Mouse (Mus musculus) heart, postnatal 10 days (tissue): ENCODE results near the gene Lrmda. TPM values are rescaled to one million over a fixed set of nuclear protein-coding genes. Genes with fewer than 3 reads are reported as not detected.
"Not testable (repeated sequence)": the region's sequence is repeated elsewhere in the genome, so short reads cannot be mapped to it uniquely, and the experiment has no call there.

Experiments
- DNase-seq, 2 experiments: peaks; one replicate each; pipeline ENCODE4 v3.0.0; 2021
- intact Hi-C: fragments of 180-260 bp; cut with DNase I; formaldehyde crosslinking; loops from one replicate; pipeline ENCODE4 v1.15.1; 2025
- total RNA-seq, 2 experiments: library from RNA; stranded (reverse); gene quantifications; 2 replicates each; pipeline ENCODE4 v1.2.3; 2021

Gene Lrmda
- total RNA-seq, 2 experiments from 2014 or later: 1.1 to 2.1 TPM

DNA sequence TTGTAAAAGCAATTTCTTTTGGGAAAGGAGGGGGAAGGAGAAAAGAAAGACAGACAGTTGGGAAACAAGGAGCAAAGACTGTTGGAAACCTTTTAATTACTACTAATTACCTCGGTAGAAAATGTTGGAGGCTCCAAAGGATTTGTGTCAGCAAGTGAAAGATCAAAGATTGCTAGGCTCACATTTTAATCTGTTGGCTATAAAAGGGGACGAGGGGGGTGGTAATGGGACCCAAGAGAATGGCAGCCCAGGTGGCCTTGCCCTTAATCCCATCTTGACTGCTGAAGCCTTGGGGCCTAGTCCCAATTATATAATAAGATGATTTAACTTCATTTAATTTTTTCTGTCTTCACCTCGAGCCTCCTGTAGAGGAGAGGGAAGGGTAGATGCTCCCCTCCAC is 533.3 kb downstream of the Lrmda start:
- intact Hi-C loops: no loop called here
- DNase-seq: no peak

DNA sequence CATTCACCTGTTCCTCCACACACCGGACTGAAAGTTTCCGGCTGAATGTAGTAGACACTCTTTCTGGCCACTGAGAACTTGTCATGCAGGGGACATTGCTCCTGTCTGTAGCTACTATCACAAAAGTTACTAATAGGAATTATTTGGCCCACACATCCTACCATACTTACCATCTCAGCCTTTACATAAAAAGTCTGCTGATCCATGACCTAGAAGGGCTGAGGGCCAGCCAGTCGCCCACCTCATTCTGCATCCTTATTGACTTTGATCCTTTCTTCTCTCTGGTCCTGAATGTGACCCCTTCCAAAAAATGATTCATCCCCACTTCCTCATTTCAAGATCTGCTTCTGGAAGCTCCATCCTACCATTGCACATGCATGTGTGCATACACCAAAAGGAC is 534.2 kb downstream of the Lrmda start:
- intact Hi-C loops: no loop called here
- no peak for DNase-seq

DNA sequence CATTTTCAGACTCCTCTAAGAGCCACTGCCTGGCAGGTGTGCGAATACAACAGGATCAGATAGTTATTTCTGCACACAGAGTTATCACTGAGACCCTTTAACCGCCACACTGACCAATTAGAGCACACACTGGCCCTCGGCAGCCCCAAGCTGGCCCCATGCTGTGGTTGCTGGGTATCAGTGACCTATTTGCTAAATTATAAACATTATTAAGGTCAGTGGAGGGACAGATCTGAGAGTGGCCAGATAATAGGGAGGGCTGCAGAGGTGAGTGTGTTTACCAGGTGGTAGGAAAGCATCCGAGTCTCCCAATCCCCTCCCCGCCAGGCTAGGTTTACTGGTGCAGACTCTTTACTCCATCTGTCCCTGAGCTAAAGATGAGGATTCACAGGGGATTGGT is 553.0 kb downstream of the Lrmda start:
- DNase-seq: no peak
- intact Hi-C loops: loop anchor here (10.0 kb wide), 1 partner anchor 242 kb away; no protein-coding TSS in a partner anchor

DNA sequence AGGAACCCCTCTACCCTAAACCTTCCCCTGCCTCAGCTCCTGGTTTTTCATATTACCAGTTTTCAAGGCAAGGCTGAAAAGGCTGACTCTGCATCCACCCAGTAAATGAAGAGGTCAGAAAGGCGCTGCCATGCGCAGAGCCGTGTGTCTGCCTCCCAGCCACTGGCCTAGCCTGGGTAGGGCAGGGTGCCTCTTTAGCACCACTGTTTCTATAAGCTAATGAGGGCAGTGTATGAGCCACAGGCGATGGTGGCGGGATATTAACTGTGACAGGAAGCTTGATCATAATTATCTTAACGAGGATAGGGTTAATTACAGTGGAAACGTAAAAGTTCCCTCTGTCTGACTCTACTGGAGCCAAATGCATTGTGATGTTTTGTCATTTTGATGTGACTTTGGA is 554.1 kb downstream of the Lrmda start:
- intact Hi-C loops: loop anchor here (10.0 kb wide), 1 partner anchor 241 kb away; no protein-coding TSS in a partner anchor
- DNase-seq: no peak

DNA sequence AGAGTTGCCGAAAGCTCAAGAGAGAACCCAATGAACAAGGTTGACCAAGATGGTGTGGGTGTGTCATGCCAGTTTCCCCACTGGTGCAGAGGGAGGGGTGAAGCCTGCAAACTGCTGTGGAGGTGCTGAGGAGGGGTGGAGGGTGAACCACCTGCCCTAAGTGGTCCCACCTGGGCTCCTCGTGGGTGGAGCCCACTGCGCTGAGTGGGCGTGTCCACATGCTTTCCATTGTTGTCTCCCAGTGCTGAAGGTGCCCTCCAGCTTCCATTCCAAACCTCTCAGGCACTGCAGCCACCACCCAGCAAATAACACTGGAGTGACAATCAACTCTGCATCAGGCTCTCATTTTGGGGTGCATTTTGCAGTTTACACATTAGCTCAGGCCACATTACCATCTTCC is 554.5 kb downstream of the Lrmda start:
- intact Hi-C loops: loop anchor here (10.0 kb wide), 1 partner anchor 241 kb away; no protein-coding TSS in a partner anchor

DNA sequence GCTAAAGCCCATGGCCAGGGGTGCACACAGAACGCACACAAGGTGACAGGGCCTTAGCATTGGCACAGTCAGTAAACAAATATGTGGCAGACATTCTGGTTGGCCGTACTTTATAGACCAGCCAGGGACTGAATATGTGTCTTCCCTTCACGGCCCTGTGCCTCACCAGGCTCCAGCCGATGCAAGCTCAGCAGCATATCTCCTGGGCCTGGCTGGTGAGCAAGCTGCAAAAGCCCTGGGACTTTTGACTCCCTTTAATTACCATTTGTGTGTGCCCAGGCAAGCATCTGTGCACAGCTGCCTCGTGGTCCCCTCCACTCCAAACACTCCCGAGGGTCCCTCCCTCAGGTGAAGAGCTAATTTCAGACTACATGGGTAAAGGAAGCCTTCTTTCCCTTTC is 556.9 kb downstream of the Lrmda start:
- DNase-seq: no peak
- intact Hi-C loops: loop anchor here (5.0 to 10.0 kb wide), 2 partner anchors 238 to 826 kb away; no protein-coding TSS in a partner anchor

More for the DNA sequence above, 554.5 kb downstream of the Lrmda start:
- no peak for DNase-seq

DNA sequence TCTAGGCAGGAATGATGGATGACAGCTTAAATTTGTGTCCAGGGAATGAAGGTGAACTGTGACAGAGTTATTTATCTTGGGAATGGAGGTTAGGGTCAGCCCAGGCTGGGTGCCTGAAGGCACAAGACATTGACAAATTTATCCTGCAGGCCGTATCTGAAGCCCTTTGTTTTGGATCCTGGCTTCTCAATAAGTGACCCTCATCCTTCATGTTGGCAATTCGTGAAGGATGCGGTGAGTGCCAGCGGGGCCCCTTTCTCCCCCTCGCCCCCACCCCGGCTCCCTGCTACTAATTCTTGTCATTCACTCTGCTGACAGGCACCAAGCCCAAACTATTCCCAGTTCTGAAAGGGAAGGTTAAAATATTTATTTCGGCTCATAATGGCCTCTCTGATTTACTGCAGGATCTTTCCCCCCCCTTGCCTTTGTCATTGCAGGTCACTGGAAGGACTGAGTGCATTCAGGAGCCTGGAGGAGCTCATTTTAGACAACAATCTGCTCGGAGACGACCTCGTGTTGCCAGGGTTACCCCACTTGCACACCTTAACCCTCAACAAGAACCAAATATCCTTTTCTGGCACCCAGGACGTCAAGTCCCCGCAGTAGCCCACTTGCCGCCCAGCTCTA is 558.0 kb downstream of the Lrmda start:
- intact Hi-C loops: loop anchor here (1.0 to 10.0 kb wide), 4 partner anchors 237 to 825 kb away; no protein-coding TSS in a partner anchor
- DNase-seq: no peak

DNA sequence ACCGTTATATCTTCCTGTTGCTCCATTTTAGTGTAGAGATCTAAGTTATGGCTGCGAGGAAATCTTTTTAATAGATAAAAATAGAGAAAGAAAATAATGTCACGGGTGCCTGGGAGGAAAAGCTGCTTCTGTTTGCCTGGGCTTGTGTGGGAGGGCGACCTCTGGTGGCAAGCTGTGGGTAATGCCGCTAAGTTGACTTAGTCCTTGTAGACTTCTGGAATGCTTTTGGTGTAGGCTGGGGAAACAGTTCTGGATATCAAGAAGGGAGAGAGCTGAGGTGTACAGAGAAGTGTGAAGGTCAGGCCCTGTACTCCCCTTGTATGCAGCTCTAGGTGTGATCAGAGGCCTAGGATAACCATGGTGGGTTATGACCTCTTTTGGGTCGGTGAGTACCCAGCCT is 558.7 kb downstream of the Lrmda start:
- intact Hi-C loops: loop anchor here (1.0 to 10.0 kb wide), 4 partner anchors 237 to 824 kb away; no protein-coding TSS in a partner anchor
- peak; percentile 83 to 92 for DNase-seq

DNA sequence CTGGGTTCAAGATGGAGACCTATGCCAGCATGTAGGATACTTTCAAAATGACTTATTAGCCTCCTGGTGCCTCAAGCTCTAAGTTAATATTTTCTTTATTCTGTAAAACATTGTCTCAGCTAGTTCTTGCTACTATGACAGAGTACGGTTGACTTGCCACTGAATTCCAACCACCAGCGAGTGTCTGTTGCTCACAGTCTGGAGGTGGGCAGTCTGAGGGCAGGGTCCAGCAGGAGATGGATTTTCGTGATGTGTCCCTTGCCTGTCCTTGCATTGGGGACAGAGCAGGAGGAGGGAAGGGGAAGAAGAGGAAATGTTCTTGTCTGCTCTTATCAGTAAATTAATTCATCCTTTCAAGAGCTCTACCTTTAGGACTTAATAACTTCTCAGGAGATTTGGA is 559.5 kb downstream of the Lrmda start:
- intact Hi-C loops: loop anchor here (1.0 to 10.0 kb wide), 4 partner anchors 236 to 823 kb away; no protein-coding TSS in a partner anchor
- DNase-seq: no peak

DNA sequence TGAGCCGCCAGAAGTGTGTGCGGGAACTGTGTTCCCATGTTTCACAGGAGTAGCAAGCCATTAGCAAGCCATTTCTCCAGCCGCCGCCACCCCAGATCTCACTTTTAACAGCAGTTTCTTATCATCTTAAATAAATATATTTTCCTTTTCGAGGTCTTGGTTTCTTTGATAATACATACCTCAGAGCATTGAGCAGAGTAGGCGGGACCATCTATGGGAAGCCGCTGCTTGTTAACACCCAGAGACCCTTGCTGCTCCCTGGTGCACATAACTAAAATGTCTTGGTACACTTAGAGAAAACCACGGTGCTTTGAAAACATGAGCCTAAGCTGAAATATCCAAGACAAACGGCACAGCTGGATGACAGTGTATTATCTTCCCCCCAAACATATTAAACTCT is 562.6 kb downstream of the Lrmda start:
- DNase-seq: no peak
- intact Hi-C loops: no loop called here

DNA sequence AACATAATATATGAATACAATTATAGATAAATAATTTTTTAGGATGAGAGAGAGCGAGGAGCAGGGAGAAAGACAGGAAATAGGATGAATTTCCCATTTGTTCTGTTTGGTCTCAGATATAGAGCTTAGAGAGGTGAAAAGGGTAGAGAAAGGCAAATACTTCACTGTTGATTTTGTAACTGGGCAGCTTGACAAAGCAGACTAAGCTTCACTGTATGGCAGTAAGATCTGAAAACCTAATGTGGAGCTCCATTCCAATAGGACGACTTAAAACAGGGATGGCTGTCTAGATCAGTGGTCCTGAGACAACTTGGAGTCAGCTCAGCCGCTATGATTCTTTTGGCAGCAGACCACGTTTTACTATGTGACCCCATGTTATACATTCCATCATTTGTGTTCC is 566.8 kb downstream of the Lrmda start:
- no peak for DNase-seq
- intact Hi-C loops: no loop called here

DNA sequence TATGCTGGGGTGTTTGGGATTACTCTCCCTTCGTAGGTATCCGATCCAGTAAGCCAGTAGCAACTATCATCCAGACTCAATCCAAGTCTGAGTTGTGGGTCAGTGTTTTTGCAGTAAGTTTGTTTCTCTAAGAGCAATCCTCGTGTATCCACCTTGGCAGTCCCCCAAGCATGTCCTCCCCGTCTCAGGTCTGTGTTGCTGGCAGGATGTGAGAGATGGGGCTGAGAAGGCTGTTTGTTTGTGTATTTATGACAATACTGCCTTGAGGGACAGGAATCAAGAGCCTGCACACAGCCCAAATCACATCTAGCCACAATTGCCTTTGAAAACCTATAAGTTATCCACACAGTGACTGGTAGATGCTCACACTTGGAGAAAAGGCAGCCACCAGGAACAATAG is 567.3 kb downstream of the Lrmda start:
- intact Hi-C loops: no loop called here
- no peak for DNase-seq

DNA sequence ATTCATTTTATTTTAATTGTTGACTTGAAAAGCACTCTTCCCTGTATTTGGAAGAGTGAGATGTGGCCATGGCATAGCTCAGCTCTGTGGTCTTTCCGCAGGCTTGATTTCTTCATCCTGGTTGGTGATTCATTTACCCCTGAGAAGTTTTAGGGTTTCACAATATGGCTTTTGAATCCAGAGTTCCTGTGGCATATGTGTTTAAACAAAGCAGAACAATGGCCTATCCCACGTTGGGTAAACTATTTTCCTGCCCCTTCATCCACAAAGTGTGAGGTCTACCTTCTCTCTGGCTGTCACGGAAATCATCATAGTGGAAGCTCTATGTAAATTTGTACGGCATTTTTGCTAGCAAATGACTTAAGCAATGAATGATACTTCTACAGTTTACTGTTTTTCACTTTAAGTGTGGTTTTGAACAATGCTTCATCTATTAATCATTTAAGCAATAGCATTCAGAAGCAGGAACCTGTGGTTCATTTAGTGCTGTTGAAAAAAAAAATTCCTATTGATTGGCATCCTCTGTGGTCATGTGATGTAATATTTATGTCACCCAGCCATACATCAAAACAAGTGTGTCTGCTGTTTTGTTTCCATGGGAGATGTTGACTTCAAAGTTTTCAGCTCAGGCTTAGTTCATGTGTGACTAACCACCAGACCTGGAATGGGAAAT is 567.9 kb downstream of the Lrmda start:
- DNase-seq: no peak
- intact Hi-C loops: no loop called here

DNA sequence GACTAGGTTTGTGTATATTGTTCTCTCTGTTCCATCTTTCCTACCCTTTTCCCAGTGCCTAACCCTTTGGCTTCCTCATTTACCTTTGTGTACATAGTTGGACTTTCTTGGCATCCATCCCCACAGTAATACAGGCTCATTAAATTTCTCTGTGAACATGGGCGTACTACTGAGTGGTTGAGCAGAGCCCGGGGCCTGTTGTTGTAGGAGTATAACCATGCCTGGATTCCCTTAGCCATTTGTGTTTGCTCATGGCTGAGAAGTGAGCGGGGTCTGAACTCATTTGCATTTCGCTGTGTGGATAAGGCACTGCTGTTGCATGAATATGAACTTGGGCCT is 568.4 kb downstream of the Lrmda start:
- intact Hi-C loops: no loop called here
- no peak for DNase-seq

DNA sequence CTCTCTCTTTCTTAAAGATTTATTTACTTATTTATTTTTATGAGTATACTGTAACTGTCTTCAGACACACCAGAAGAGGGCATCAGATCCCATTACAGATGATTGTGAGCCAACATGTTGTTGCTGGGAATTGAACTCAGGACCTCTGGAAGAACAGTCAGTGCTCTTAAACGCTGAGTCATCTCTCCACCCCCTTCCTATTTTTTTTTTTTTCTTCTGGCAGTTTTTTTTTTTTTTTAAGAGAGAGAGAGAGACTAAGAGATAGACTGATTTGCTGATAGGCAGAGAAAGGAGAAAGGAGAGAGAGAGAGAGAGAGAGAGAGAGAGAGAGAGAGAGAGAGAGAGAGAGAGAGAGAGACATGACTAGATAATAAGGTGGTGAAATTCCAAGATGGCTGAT is 568.9 kb downstream of the Lrmda start:
- intact Hi-C loops, DNase-seq: not testable (repeated sequence)

DNA sequence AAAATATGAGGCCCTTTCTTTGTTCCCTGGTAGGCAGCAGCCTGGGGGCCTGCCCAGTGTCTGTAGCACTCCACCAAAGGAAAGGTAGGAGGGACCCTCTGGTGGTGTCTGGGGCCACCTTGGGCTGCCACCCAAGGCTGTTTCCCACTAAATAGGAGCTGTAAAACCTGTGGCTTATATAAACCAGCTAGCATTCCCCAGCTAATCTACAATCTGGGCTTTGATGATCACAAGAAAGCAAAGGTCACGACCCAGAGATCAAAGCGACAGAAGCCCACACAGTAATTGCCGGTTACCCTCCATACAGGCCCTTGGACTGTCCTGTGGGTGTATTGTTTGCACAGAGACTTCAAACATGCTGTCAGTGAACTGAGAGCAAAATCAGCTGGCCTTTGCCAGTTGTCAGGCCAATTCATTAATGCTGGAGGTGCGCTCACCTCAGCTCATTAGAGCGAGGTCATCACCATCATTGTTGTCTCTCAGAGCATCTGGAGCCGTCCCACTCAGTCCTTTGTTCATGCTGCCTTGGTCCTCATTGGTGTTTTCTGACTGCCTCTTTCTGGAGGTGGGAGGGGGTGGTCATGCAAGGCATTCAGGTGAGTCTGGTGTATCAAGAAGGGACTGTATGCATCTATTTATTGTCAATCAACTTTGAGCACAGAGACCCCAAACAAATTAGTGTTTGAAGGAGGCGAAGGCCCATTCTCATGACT is 570.1 kb downstream of the Lrmda start:
- no peak for DNase-seq
- intact Hi-C loops: no loop called here

DNA sequence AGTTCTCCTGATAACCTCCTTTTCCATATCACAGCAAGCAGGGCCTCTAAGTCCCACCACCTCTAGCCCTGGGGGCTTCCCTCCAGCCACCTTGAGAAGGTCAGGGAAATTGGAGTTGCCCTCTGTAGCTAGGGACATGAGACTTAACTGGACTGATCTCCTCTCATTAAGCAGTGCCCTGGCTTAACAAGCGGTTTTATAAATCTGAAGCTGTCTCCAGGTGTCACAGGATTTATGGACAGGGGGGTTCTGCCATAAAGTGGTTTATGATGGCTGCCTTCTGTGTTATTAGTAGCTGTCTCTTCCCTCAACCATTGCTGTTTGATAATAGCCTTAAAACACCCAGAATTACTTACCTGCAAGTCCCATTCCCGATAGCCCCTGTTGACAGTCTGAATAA is 571.7 kb downstream of the Lrmda start:
- intact Hi-C loops: no loop called here
- no peak for DNase-seq

DNA sequence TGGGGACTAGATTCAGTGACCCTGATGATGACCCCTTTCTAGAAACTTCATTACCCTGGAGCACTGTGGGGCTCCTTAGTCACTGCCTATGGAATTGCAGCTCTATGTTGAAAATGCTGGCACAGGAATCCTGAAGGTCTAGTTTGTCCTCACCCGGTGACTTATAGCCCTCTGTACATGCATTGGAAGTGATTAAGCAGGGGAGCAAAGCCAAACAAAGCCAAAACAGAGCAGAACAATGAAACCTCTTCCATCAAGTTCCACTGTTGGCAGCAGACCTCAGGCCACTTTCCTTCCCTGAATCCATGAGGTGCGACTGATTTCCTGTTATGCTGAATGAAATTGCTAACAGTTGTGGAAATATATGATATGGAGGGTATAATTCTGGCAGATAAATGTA is 578.0 kb downstream of the Lrmda start:
- intact Hi-C loops: no loop called here
- DNase-seq: no peak

DNA sequence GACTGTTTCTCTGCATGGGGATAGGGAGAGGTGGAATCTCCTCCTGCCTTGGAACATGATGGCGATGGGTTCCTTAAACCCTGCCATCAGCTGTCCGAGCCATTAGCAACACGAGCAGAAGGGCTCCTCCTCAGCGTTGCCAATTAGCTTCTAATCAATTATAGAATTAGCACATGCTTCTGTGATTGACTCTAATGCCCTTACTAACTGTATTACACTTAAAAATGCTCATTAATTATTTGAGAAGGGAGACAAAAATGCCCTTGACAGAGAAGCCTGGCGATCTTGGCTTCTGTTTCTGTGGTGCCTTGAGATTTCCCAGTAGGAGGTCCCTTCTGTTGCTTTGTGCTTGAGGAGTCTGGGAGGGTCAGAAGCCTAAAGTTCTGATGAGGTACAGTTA is 579.1 kb downstream of the Lrmda start:
- intact Hi-C loops: no loop called here
- no peak for DNase-seq

DNA sequence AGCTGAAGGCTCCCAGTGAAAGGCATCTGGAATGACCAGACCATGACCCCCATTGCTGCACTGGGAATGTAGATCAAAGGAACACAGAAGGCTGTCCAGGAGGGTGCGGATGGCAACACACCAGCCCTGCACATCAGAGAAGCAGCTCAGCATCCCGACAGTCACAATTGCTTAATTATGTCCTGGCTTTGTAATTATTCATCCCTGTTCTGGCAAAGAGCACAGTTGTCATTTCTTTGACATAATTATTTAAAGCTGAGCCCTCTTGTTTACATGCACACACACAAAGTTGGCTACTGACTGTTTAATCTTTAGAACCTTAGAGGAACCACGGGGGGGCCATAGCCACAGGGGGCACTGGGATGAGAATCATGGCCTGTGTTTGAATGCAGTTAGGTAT is 580.7 kb downstream of the Lrmda start:
- intact Hi-C loops: no loop called here
- no peak for DNase-seq

DNA sequence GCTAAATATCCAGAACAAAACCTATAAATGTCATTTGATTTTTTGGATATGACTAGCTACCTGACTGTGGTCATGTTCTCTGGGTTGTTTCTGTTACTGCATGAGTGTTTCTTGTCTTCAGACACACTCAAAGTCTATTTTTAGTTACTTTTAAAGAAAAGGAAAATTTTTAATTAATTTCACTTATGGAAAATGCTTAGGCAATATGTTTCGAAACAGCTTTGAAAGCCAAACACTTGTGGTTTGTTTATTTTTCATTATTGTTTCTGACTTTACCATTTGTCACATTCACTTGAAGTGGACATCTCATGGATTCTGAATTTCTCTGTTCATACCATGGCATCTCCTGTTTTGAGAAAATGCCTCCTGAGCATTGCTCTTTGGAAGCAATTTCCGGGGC is 582.8 kb downstream of the Lrmda start:
- intact Hi-C loops: no loop called here
- DNase-seq: no peak

DNA sequence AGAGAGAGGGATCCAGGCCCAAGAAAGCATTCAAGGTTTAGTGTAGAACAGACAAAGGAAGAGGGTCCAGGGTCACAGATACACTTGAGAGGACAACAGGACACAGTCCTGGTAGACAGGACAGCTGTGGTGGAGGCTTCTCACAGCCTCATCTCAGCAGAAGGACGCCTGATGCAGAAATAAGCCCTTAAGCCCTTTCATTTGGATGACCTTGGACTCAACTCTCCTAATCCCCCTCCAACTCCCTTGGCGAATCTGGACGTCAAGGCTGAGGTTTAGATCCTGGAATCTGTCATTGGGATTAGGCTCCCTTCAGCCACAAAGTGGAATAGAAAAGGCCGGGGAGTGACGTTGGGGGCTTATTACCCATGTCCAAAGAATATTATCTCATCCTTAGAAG is 589.1 kb downstream of the Lrmda start:
- intact Hi-C loops: no loop called here
- no peak for DNase-seq
